Mouse (Mus musculus) liver, embryonic 11.5 days (tissue): ENCODE data around the gene Endou. TPM values are rescaled to one million over a fixed set of nuclear protein-coding genes. Genes with fewer than 3 reads are reported as not detected.

Source experiments
- ATAC-seq: fragments of 200-750 bp; cut with Nextera tagmentation; replicated peaks from 2 replicates; pipeline ENCODE4 v1.8.0; 2017; ENCODE audit warnings: moderate number of reproducible peaks, mild to moderate bottlenecking, moderate TSS enrichment, moderate library complexity; ENCODE audit not compliant: low FRiP score
- DNase-seq: peaks from one replicate; pipeline ENCODE4 v3.0.0-alpha.2; 2017; ENCODE audit warnings: low spot score
- H3K27ac ChIP-seq: fragments of 300-500 bp; sonication (generic); 2 replicates; pipeline ENCODE4 v1.5.1; 2014; ENCODE audit warnings: mild to moderate bottlenecking, low read depth, low read length, control low read depth
- H3K27me3 ChIP-seq: fragments of 300-500 bp; sonication (generic); replicated peaks from 2 replicates; pipeline ENCODE4 v1.6.1; 2014; ENCODE audit warnings: low read length, mixed read lengths; ENCODE audit not compliant: control insufficient read depth, insufficient read depth
- H3K36me3 ChIP-seq: fragments of 300-500 bp; sonication (generic); 2 replicates; pipeline ENCODE4 v1.6.1; 2014; ENCODE audit warnings: mild to moderate bottlenecking, low read length, moderate library complexity, mixed read lengths; ENCODE audit not compliant: control insufficient read depth, insufficient read depth
- H3K4me1 ChIP-seq: fragments of 300-500 bp; sonication (generic); replicated peaks from 2 replicates; pipeline ENCODE4 v1.6.1; 2014; ENCODE audit warnings: low read length, mixed read lengths; ENCODE audit not compliant: control insufficient read depth, insufficient read depth
- H3K4me2 ChIP-seq: fragments of 300-500 bp; sonication (generic); 2 replicates; pipeline ENCODE4 v1.6.1; 2014; ENCODE audit warnings: mild to moderate bottlenecking, control low read depth, moderate library complexity
- H3K4me3 ChIP-seq: fragments of 300-500 bp; sonication (generic); 2 replicates; pipeline ENCODE4 v1.5.1; 2014; ENCODE audit warnings: low read depth, low read length, control low read depth
- H3K9ac ChIP-seq: fragments of 300-500 bp; sonication (generic); 2 replicates; pipeline ENCODE4 v1.6.1; 2014; ENCODE audit warnings: low read depth, low read length, control low read depth
- H3K9me3 ChIP-seq: fragments of 300-500 bp; sonication (generic); 2 replicates; pipeline ENCODE4 v1.6.1; 2016; ENCODE audit warnings: low read length, inconsistent platforms, mixed read lengths; ENCODE audit not compliant: control insufficient read depth
- WGBS: fragments of 180-500 bp; shearing (Covaris S2); extraction: QIAGEN DNeasy Blood & Tissue Kit; methylation state at CpG from one replicate; pipeline ENCODE4 v1.1.7; 2014; 5-methylcytosine and 5-hydroxymethylcytosine counted together
- polyA plus RNA-seq: library from polyadenylated mRNA; unstranded; fragments of >200 nt; fragmentation: Nextera tagmentation; extraction: Ambion mirVana; gene quantifications from 2 replicates; pipeline ENCODE4 v1.2.1, GENCODE M21; 2014

The Endou gene
- polyA plus RNA-seq, 1 experiment from 2014 or later, result not detected

DNA sequence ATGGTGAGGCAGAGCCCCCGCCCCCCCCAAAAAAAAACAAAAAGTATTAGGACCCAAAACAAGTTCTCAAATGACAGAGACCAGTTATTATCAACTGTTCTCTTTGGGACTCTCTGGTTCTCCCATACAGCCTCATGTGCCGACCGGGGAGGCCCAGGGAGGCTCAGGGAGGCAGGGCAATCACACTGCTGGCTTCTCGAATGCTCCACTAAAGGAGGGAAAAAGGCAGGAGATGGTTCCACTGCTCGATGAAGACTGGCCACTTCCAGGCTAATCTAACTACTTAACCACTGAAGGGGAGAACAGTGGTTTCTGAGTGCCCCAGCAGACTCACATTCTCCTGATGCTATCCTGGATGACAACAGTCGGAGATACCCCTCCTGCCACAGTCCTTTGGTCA is 18.6 kb downstream of the Endou start:
- Histone ChIP-seq H3K9me3 (no peaks in the 10 kb centered on the region), H3K27ac (no peak overlapping the region), H3K36me3 (no peaks in the 10 kb centered on the region), H3K4me2 (no peak overlapping the region), H3K27me3 (no peaks in the 10 kb centered on the region; the same call in 1 of the 2 replicates), H3K9ac (no peak overlapping the region), H3K4me3 (no peak overlapping the region), H3K4me1 (no peaks in the 10 kb centered on the region)
- DNase-seq (no peak), ATAC-seq (no peak)
- WGBS, result 66% methylated on average over 6 of the region's 6 CpGs

GRCm38 (mm10) chr15:97710906-97711305 is 20.2 kb downstream of the Endou start:
- no peak overlapping the region for H3K4me2 ChIP-seq
- H3K9me3 ChIP-seq, result no peaks in the 10 kb centered on the region
- peaks cover 3% of the 10 kb centered on the region; the same call in 1 of the 2 replicates for H3K4me1 ChIP-seq
- no peaks in the 10 kb centered on the region; the same call in 1 of the 2 replicates for H3K27me3 ChIP-seq
- no peaks in the 10 kb centered on the region for H3K36me3 ChIP-seq
- no peak overlapping the region for H3K27ac ChIP-seq
- DNase-seq, result no peak
- 77% methylated on average over 6 of the region's 6 CpGs for WGBS
- no peak overlapping the region for H3K4me3 ChIP-seq
- H3K9ac ChIP-seq, result no peak overlapping the region
- no peak for ATAC-seq

DNA sequence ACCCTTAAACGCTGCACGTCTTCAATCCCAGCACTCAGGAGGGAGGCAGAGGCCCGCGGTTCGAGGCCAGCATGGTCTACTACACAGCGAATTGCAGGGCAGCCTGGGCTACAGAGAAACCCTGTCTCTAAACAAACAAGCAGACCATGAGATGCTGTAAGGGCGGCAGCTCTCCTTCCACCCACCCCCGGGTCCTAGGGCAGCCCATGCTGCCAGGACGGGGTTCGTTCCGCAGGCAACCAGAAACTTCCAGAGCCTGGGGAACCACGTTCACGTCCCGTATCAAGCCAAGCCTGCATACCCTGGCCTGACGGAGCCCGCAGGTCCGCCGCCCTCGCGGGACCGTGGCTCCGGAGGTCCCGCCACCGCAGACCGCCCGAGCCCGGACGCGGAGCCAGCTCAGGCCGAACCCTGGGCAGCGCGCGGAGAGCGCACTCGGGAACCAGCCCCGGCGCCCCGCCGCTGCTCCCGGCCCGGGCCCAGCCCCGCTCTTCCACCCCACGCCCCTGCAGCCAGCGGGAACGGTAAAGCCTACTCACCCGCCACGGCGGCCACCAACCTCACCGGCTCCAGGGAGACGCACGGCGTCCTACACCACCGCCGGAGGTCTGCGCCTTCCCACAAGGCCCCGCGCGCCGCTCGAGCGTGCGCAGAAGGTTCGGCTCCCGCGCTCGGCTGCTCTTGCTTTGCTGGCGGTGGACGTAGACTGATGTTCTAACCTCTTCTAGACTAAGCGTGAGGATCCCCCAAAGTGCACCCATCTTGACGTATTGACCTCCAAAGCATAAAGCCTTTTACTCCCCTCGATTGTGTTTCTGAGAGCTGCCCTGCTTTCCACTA is 25.7 kb downstream of the Endou start, which contains the start of gene Rpap3:
Gene Rpap3, minus strand, starts transcription at position 615 of the 840 bp plus-strand sequence.
- H3K36me3 ChIP-seq, result peaks cover 11% of the 10 kb centered on the region; the same call in 1 of the 2 replicates
- peak; percentile 82 for DNase-seq
- under 1% methylated on average over 71 of the region's 71 CpGs for WGBS
- peak within 1 kb of the TSS; percentile 53 for H3K27ac ChIP-seq
- peak; percentile 95 for ATAC-seq
- peak within 1 kb of the TSS; percentile 94 for H3K4me3 ChIP-seq
- H3K4me1 ChIP-seq, result peaks cover 6% of the 10 kb centered on the region
- no peaks in the 10 kb centered on the region for H3K27me3 ChIP-seq
- H3K4me2 ChIP-seq, result peak within 1 kb of the TSS; percentile 87
- no peaks in the 10 kb centered on the region for H3K9me3 ChIP-seq
- peak within 1 kb of the TSS; percentile 92 for H3K9ac ChIP-seq

GRCm38 (mm10) chr15:97696616-97697015 is 34.5 kb downstream of the Endou start:
- H3K27me3 ChIP-seq, result no peaks in the 10 kb centered on the region
- no peak overlapping the region for H3K27ac ChIP-seq
- H3K9ac ChIP-seq, result no peak overlapping the region
- no peaks in the 10 kb centered on the region for H3K4me1 ChIP-seq
- H3K4me3 ChIP-seq, result no peak overlapping the region
- no peak overlapping the region for H3K4me2 ChIP-seq
- H3K9me3 ChIP-seq, result no peaks in the 10 kb centered on the region
- ATAC-seq (no peak), DNase-seq (no peak)
- WGBS, result 88% methylated on average over 10 of the region's 10 CpGs
- H3K36me3 ChIP-seq, result peaks cover 36% of the 10 kb centered on the region

DNA sequence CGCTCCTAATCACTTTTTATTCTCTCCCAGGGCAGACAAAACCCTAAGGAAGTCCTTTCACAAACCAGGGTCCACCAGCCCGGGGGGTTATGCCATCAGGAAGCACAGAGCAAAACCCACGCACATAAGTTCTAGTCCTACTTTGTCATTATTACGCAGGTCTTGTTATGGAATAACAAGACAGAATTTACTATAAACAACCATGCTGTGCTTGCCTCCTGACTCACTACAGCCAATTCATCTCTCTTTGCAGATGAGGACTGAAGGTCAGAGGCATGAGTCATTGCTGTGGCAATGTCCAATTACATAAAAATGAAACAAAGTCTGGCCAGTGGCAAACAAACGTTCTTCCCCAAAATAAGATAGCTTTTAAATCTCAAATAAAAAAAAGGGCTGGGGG is 37.7 kb downstream of the Endou start:
- H3K36me3 ChIP-seq, result peaks cover 31% of the 10 kb centered on the region
- H3K9me3 ChIP-seq, result no peaks in the 10 kb centered on the region
- no peaks in the 10 kb centered on the region for H3K27me3 ChIP-seq
- no peak overlapping the region for H3K27ac ChIP-seq
- H3K4me1 ChIP-seq, result no peaks in the 10 kb centered on the region
- 90% methylated on average over 5 of the region's 5 CpGs for WGBS
- ATAC-seq, result no peak
- H3K4me2 ChIP-seq, result no peak overlapping the region
- no peak for DNase-seq
- H3K9ac ChIP-seq, result no peak overlapping the region
- no peak overlapping the region for H3K4me3 ChIP-seq

DNA sequence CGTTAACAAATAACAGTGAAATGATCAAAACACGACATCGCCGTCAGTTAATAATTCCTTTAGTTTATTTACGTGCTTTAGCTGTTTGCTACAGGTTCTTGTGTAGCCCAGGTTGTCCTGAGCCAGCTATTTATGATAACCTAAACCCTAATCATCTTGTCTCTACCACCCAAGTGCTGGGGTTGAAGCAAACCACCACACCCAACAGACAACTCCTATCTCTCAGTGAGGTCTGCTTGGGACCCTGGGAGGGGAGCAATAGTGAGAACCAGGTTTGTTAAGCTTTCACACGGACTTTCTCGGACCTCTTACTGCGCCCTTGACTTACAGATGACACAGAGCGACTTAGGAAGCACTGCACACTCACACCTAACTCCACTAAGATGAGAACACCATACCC is 47.0 kb downstream of the Endou start:
- Histone ChIP-seq H3K4me1 (no peaks in the 10 kb centered on the region; the same call in 1 of the 2 replicates), H3K9ac (no peak overlapping the region), H3K4me3 (no peak overlapping the region), H3K9me3 (no peaks in the 10 kb centered on the region), H3K27me3 (no peaks in the 10 kb centered on the region), H3K36me3 (peaks cover 33% of the 10 kb centered on the region), H3K4me2 (no peak overlapping the region), H3K27ac (no peak overlapping the region)
- WGBS, result 88% methylated on average over 9 of the region's 9 CpGs
- peak; percentile 61 for ATAC-seq
- no peak for DNase-seq

DNA sequence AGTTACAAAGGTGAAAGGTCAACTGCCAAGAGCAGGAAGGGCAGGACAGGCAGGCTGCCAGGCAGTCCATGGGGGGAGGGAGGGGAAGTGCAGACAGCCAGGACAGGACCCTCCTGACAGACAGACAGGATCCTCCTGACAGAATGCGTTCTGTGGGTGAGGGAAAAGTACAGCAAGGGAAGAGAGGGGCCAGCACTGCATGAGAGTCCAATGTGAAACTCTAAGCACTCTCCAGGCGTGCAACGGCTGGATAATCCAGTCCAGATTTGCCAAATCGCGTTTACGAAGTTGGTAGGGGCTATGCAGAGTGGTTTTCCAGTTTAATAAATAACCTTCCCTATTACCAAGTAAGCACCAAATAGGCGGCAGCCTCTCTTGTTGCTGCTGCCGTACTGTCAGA is 49.1 kb downstream of the Endou start:
- H3K4me2 ChIP-seq, result no peak overlapping the region
- no peaks in the 10 kb centered on the region for H3K27me3 ChIP-seq
- no peak for DNase-seq
- no peak overlapping the region for H3K4me3 ChIP-seq
- no peak overlapping the region for H3K9ac ChIP-seq
- peaks cover 44% of the 10 kb centered on the region for H3K36me3 ChIP-seq
- 83% methylated on average over 8 of the region's 8 CpGs for WGBS
- H3K4me1 ChIP-seq, result no peaks in the 10 kb centered on the region; the same call in 1 of the 2 replicates
- no peaks in the 10 kb centered on the region for H3K9me3 ChIP-seq
- ATAC-seq, result no peak
- H3K27ac ChIP-seq, result no peak overlapping the region

DNA sequence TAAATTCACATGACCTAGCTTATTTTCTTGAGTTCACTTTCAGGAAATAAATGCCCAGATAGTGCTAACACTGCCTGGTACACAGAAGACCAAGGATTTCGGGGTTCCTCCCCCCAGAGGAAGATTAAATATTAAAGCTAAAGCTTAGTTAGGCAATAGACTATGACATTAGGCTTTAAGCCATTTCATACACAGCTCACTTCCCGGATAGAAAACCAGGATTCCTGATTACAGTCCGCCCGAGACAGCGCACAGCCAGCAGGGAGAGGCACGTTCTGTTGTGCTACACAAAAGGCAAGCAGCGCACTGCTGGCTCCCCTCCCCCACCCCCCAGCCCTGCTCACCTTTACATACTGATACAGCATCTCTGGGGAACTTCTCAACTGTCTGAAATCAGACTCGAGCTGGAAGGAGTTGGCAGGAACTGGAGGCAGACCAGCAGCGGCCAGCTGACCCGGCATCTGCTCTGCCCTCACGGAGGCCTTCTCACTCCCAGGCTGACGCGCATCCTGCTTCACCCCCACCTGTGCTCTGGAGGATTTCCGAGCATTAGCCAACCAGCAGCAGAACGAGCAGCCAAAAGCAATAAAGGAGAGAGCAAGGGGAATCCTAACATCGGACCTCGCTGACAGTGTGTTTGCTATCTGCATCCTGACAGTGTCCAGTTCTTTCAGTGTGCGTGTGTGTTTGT is 51.0 kb downstream of the Endou start:
- no peak for ATAC-seq
- H3K36me3 ChIP-seq, result peaks cover 38% of the 10 kb centered on the region
- no peaks in the 10 kb centered on the region; the same call in 1 of the 2 replicates for H3K4me1 ChIP-seq

More for the DNA sequence above, 51.0 kb downstream of the Endou start:
- Histone ChIP-seq H3K4me3 (no peak overlapping the region), H3K27me3 (no peaks in the 10 kb centered on the region), H3K4me2 (no peak overlapping the region), H3K9ac (no peak overlapping the region), H3K9me3 (no peaks in the 10 kb centered on the region), H3K27ac (no peak overlapping the region)
- no peak for DNase-seq
- 83% methylated on average over 18 of the region's 18 CpGs for WGBS
